Comparison of ENCODE assay signal across 8 mouse cellular contexts in genomic region chr12:80789849-80790694, GRCm38 (mm10). TPM values are rescaled to one million over a fixed set of nuclear protein-coding genes. Genes with fewer than 3 reads are reported as not detected.
DNase-seq lines count a peak whose midpoint lies in the region; ATAC-seq and TF ChIP-seq lines count a peak whose summit lies in the region.

TSS of gene Susd6 (plus strand) at chr12:80790510.

- peak within 1 kb of the TSS; percentile 99 for H3K4me3 ChIP-seq in gastrocnemius, adult 2 months
- H3K4me3 ChIP-seq in hindbrain, postnatal 0 days (ENCODE audit: low read length), result peak within 1 kb of the TSS; percentile 94
- H3K4me3 ChIP-seq in left cerebral cortex, adult 2 months, result peak within 1 kb of the TSS; percentile 97

- ATAC-seq in hindbrain, postnatal 0 days, result peak; percentile 99
- peak; percentile 91 for ATAC-seq in megakaryocyte, adult 5-6 weeks (ENCODE audit: poor library complexity, severe bottlenecking)

- peak within 1 kb of the TSS; percentile 88 for H3K9ac ChIP-seq in hindbrain, postnatal 0 days (replicated peaks; ENCODE audit: low read length)

- WGBS in hindbrain, postnatal 0 days, result 2% methylated on average over 54 of the region's 56 CpGs

- H3K9me3 ChIP-seq in hindbrain, postnatal 0 days (ENCODE audit: low read length), result no peaks in the 10 kb centered on the region

- no peaks in the 10 kb centered on the region for H3K27me3 ChIP-seq in hindbrain, postnatal 0 days (ENCODE audit: insufficient read depth, low read length)

- intact Hi-C loops in gastrocnemius, adult 2 months (cut with DNase I), result loop anchor here (1.0 to 5.0 kb wide), 4 partner anchors 37 to 155 kb away; partner anchors contain the start of gene Srsf5
- intact Hi-C loops in left cerebral cortex, adult 2 months (cut with DNase I), result loop anchor here (2.0 to 5.0 kb wide), 2 partner anchors 37 to 87 kb away; no protein-coding TSS in a partner anchor

- peak within 1 kb of the TSS; percentile 100 for H3K27ac ChIP-seq in gastrocnemius, adult 2 months
- peak within 1 kb of the TSS; percentile 98 for H3K27ac ChIP-seq in hindbrain, postnatal 0 days
- H3K27ac ChIP-seq in left cerebral cortex, adult 2 months, result peak within 1 kb of the TSS; percentile 99

- DNase-seq in WW6 (ENCODE audit: low read depth, low spot score), result peak; percentile 91
- DNase-seq in cerebellum, postnatal 4 days (ENCODE audit: low spot score in 2 of 2), result peak; percentile 97 to 99
- DNase-seq in gastrocnemius, adult 2 months, result peak; percentile 100
- peak; percentile 100 for DNase-seq in hindbrain, postnatal 0 days (ENCODE audit: low spot score)
- peak; percentile 99 for DNase-seq in left cerebral cortex, adult 2 months (ENCODE audit: extremely low spot score in 1 of 2, low spot score in 2 of 2)
- peak; percentile 98 to 99 for DNase-seq in right cerebral cortex, adult 2 months (ENCODE audit: low spot score in 2 of 2)
- peak; percentile 99 for DNase-seq in urinary bladder, postnatal 14 days (ENCODE audit: low spot score)

- no peaks in the 10 kb centered on the region for H3K36me3 ChIP-seq in hindbrain, postnatal 0 days (ENCODE audit: insufficient read depth, low read length)

- H3K4me2 ChIP-seq in hindbrain, postnatal 0 days (ENCODE audit: low read depth, low read length), result peak within 1 kb of the TSS; percentile 83

- TF ChIP-seq CTCF in gastrocnemius, adult 2 months (IDR thresholded peaks at IDR 0.05), result no peak
- peak; percentile 51 for TF ChIP-seq CTCF in hindbrain, postnatal 0 days (IDR thresholded peaks at IDR 0.05; ENCODE audit: low read depth)
- peak; percentile 47 for TF ChIP-seq CTCF in left cerebral cortex, adult 2 months (IDR thresholded peaks at IDR 0.05)

- peaks cover 4% of the 10 kb centered on the region for H3K4me1 ChIP-seq in hindbrain, postnatal 0 days (ENCODE audit: insufficient read depth, low read length)

RNA-seq across cellular contexts. Expression of gene Susd6, which starts in this region (rescaled TPM):
- total RNA-seq in gastrocnemius, adult 2 months (2021), result 10 to 100 TPM; 37.7 to 41.1 TPM
- 21.3 and 26.3 TPM in 2 replicates for total RNA-seq in hindbrain, postnatal 0 days (2014; rRNA removed)
- polyA plus RNA-seq in hindbrain, postnatal 0 days (2015; fragmentation: Nextera tagmentation; extraction: Ambion mirVana), result 9.2 and 9.9 TPM in 2 replicates
- 10 to 100 TPM; 37.0 TPM for total RNA-seq in left cerebral cortex, adult 2 months (2021)
- total RNA-seq in megakaryocyte, adult 5-6 weeks (2015), result 26.8 and 26.9 TPM in 2 replicates
- 37.1 and 38.3 TPM in 2 replicates for total RNA-seq in megakaryocyte, adult 5-6 weeks (2017)

Comparison
In these comparisons a context has a peak if more than half of its experiments do, and no peak if none do; other contexts are left out.
1. Peak in every context shown above with its lines: DNase-seq, ATAC-seq, H3K4me3 ChIP-seq and H3K27ac ChIP-seq.